Mouse (Mus musculus) C2C12 (cell line): ENCODE data around the gene Pde10a. TPM values are rescaled to one million over a fixed set of nuclear protein-coding genes. Genes with fewer than 3 reads are reported as not detected.

Experiments used
- H3K27me3 ChIP-seq: one replicate; pipeline ENCODE4 v1.6.1; 2011; ENCODE audit not compliant: control insufficient read depth, insufficient read depth, insufficient read length
- H3K36me3 ChIP-seq: one replicate; pipeline ENCODE4 v1.6.1; 2011; ENCODE audit not compliant: control insufficient read depth, insufficient read depth
- H3K4me3 ChIP-seq: one replicate; pipeline ENCODE4 v1.5.1; 2011; ENCODE audit warnings: mild to moderate bottlenecking, control low read depth; ENCODE audit not compliant: poor library complexity, insufficient read depth, severe bottlenecking
- H3K79me2 ChIP-seq: one replicate; pipeline ENCODE4 v1.6.1; 2011; ENCODE audit not compliant: control insufficient read depth, insufficient read depth
- H3K79me3 ChIP-seq: one replicate; pipeline ENCODE4 v1.6.1; 2011; ENCODE audit warnings: low read depth, control low read depth
- H3ac ChIP-seq: one replicate; pipeline ENCODE3; 2011; ENCODE audit warnings: low read depth; ENCODE audit not compliant: control insufficient read depth, insufficient read length
- CEBPB ChIP-seq: IDR thresholded peaks from one replicate; pipeline ENCODE4 v1.6.1; 2011; ENCODE audit warnings: low read depth, mild to moderate bottlenecking, control low read depth, moderate library complexity
- CTCF ChIP-seq: IDR thresholded peaks from one replicate; pipeline ENCODE4 v1.5.1; 2011; ENCODE audit not compliant: control insufficient read depth, insufficient read depth, insufficient read length
- FOSL1 ChIP-seq: IDR thresholded peaks from one replicate; pipeline ENCODE4 v1.8.0; 2011; ENCODE audit warnings: mild to moderate bottlenecking, low read length; ENCODE audit not compliant: poor library complexity, insufficient read depth, severe bottlenecking
- MAX ChIP-seq: IDR thresholded peaks from one replicate; pipeline ENCODE4 v1.6.1; 2011; ENCODE audit warnings: mild to moderate bottlenecking, control low read depth
- MYOD1 ChIP-seq: IDR thresholded peaks from one replicate; pipeline ENCODE4 v1.6.1; 2011; ENCODE audit warnings: low read depth; ENCODE audit not compliant: control insufficient read depth, insufficient read length
- MYOG ChIP-seq: IDR thresholded peaks from one replicate; pipeline ENCODE4 v1.6.1; 2011; ENCODE audit not compliant: control insufficient read depth, insufficient read length; ENCODE audit errors: extremely low read depth
- USF1 ChIP-seq: IDR thresholded peaks from one replicate; pipeline ENCODE4 v1.6.1; 2011; ENCODE audit warnings: low read depth, mild to moderate bottlenecking, control low read depth, moderate library complexity
- polyA plus RNA-seq: library from polyadenylated mRNA; unstranded; fragments of >200 nt; fragmentation: generic; extraction: Trizol; gene quantifications from one replicate; pipeline ENCODE4 v1.2.1, GENCODE M21; 2012; ENCODE audit warnings: missing spikeins

Gene Pde10a
- polyA plus RNA-seq, 1 experiment, result 0.83 TPM

GRCm38 (mm10) chr17:8657661-8658060 is 132.5 kb downstream of the Pde10a start:
- no peak overlapping the region for H3K4me3 ChIP-seq
- no peak overlapping the region for H3ac ChIP-seq
- no peaks in the 10 kb centered on the region for H3K36me3 ChIP-seq
- no peaks in the 10 kb centered on the region for H3K79me3 ChIP-seq
- H3K79me2 ChIP-seq, result no peaks in the 10 kb centered on the region
- TF ChIP-seq CEBPB (no peak), MYOD1 (no peak), FOSL1 (no peak), MAX (no peak), USF1 (no peak), CTCF (no peak), MYOG (no peak)
- H3K27me3 ChIP-seq, result no peaks in the 10 kb centered on the region

- Histone ChIP-seq H3K79me2 (no peaks in the 10 kb centered on the region), H3K36me3 (no peaks in the 10 kb centered on the region), H3K27me3 (no peaks in the 10 kb centered on the region), H3K4me3 (no peak overlapping the region), H3K79me3 (no peaks in the 10 kb centered on the region), H3ac (no peak overlapping the region)
- TF ChIP-seq MAX, result no peak
- TF ChIP-seq CTCF, result no peak
- no peak for TF ChIP-seq USF1
- no peak for TF ChIP-seq MYOD1
- TF ChIP-seq CEBPB, result no peak
- no peak for TF ChIP-seq FOSL1
- no peak for TF ChIP-seq MYOG
These were observed 133.7 kb downstream of the Pde10a start for GRCm38 (mm10) chr17:8658751-8659454.

GRCm38 (mm10) chr17:8666912-8667311 is 141.7 kb downstream of the Pde10a start:
- Histone ChIP-seq H3K79me3 (no peaks in the 10 kb centered on the region), H3ac (no peak overlapping the region), H3K36me3 (no peaks in the 10 kb centered on the region), H3K27me3 (no peaks in the 10 kb centered on the region), H3K4me3 (no peak overlapping the region), H3K79me2 (no peaks in the 10 kb centered on the region)
- TF ChIP-seq USF1 (no peak), CTCF (no peak), MYOD1 (no peak), FOSL1 (no peak)

GRCm38 (mm10) chr17:8674651-8675050 is 149.5 kb downstream of the Pde10a start:
- no peak overlapping the region for H3ac ChIP-seq
- no peak for TF ChIP-seq USF1
- TF ChIP-seq MYOG, result no peak
- no peak for TF ChIP-seq CEBPB
- TF ChIP-seq MYOD1, result no peak
- TF ChIP-seq MAX, result no peak
- TF ChIP-seq FOSL1, result no peak
- TF ChIP-seq CTCF, result no peak

GRCm38 (mm10) chr17:8686356-8686755 is 161.2 kb downstream of the Pde10a start:
- Histone ChIP-seq H3K79me2 (no peaks in the 10 kb centered on the region), H3ac (no peak overlapping the region), H3K4me3 (no peak overlapping the region), H3K36me3 (no peaks in the 10 kb centered on the region), H3K27me3 (no peaks in the 10 kb centered on the region), H3K79me3 (no peaks in the 10 kb centered on the region)
- TF ChIP-seq CEBPB (no peak), USF1 (no peak), CTCF (no peak), MYOG (no peak), FOSL1 (no peak), MAX (no peak)

More at GRCm38 (mm10) chr17:8674651-8675050, 149.5 kb downstream of the Pde10a start:
- H3K27me3 ChIP-seq, result no peaks in the 10 kb centered on the region
- no peaks in the 10 kb centered on the region for H3K36me3 ChIP-seq
- no peak overlapping the region for H3K4me3 ChIP-seq
- H3K79me2 ChIP-seq, result no peaks in the 10 kb centered on the region
- H3K79me3 ChIP-seq, result no peaks in the 10 kb centered on the region

GRCm38 (mm10) chr17:8688096-8688495 is 162.9 kb downstream of the Pde10a start:
- Histone ChIP-seq H3K4me3 (no peak overlapping the region), H3K27me3 (no peaks in the 10 kb centered on the region), H3K36me3 (no peaks in the 10 kb centered on the region), H3K79me3 (no peaks in the 10 kb centered on the region), H3K79me2 (no peaks in the 10 kb centered on the region), H3ac (no peak overlapping the region)
- TF ChIP-seq MYOD1 (no peak), MAX (no peak), MYOG (no peak), CTCF (no peak), USF1 (no peak), CEBPB (no peak), FOSL1 (no peak)
